Mouse (Mus musculus) embryonic facial prominence, embryonic 11.5 days (tissue): ENCODE measurements around the gene Cfap46. TPM values are rescaled to one million over a fixed set of nuclear protein-coding genes. Genes with fewer than 3 reads are reported as not detected.

Experiments
- ATAC-seq: fragments of 200-750 bp; cut with Nextera tagmentation; replicated peaks from 2 replicates; pipeline ENCODE4 v1.8.0; 2017; ENCODE audit warnings: low read depth; ENCODE audit not compliant: insufficient number of reproducible peaks, low FRiP score, low TSS enrichment
- DNase-seq: peaks from one replicate; pipeline ENCODE4 v3.0.0-alpha.2; 2015; ENCODE audit warnings: low spot score
- H3K27ac ChIP-seq: fragments of 300-500 bp; sonication (generic); replicated peaks from 2 replicates; pipeline ENCODE4 v1.5.1; 2014; ENCODE audit warnings: mild to moderate bottlenecking, low read depth, low read length, control low read depth
- H3K27me3 ChIP-seq: fragments of 300-500 bp; sonication (generic); 2 replicates; pipeline ENCODE4 v1.6.1; 2014; ENCODE audit warnings: mild to moderate bottlenecking, low read length, moderate library complexity, mixed read lengths; ENCODE audit not compliant: control insufficient read depth, insufficient read depth
- H3K36me3 ChIP-seq: fragments of 300-500 bp; sonication (generic); replicated peaks from 2 replicates; pipeline ENCODE4 v1.6.1; 2014; ENCODE audit warnings: low read depth, mild to moderate bottlenecking, low read length, moderate library complexity, mixed read lengths; ENCODE audit not compliant: control insufficient read depth, insufficient read depth
- H3K4me1 ChIP-seq: fragments of 300-500 bp; sonication (generic); 2 replicates; pipeline ENCODE4 v1.6.1; 2014; ENCODE audit warnings: low read length, mixed read lengths; ENCODE audit not compliant: control insufficient read depth, insufficient read depth
- H3K4me2 ChIP-seq: fragments of 300-500 bp; sonication (generic); 2 replicates; pipeline ENCODE4 v1.6.1; 2014; ENCODE audit warnings: low read depth, mild to moderate bottlenecking, control low read depth, low read length, moderate library complexity
- H3K4me3 ChIP-seq: fragments of 300-500 bp; sonication (generic); 2 replicates; pipeline ENCODE4 v1.5.1; 2014; ENCODE audit warnings: low read depth, low read length, control low read depth
- H3K9ac ChIP-seq: fragments of 300-500 bp; sonication (generic); replicated peaks from 2 replicates; pipeline ENCODE4 v1.6.1; 2014; ENCODE audit warnings: mild to moderate bottlenecking, control low read depth, low read length
- H3K9me3 ChIP-seq: fragments of 300-500 bp; sonication (generic); replicated peaks from 2 replicates; pipeline ENCODE4 v1.6.1; 2016; ENCODE audit warnings: mild to moderate bottlenecking, low read length, inconsistent platforms, mixed read lengths; ENCODE audit not compliant: control insufficient read depth
- WGBS: fragments of 180-500 bp; shearing (Covaris S2); extraction: QIAGEN DNeasy Blood & Tissue Kit; methylation state at CpG from one replicate; pipeline ENCODE4 v1.1.7; 2014; 5-methylcytosine and 5-hydroxymethylcytosine counted together
- polyA plus RNA-seq: library from polyadenylated mRNA; unstranded; fragments of >200 nt; fragmentation: Nextera tagmentation; extraction: Ambion mirVana; gene quantifications from 2 replicates; pipeline ENCODE4 v1.2.1, GENCODE M21; 2014

Gene Cfap46
- polyA plus RNA-seq, 1 experiment from 2014 or later = 0.07 TPM

- no peak overlapping the region for H3K9ac ChIP-seq
- H3K9me3 ChIP-seq = no peaks in the 10 kb centered on the region
- no peak overlapping the region for H3K4me3 ChIP-seq
- no peak overlapping the region for H3K27ac ChIP-seq
- H3K4me1 ChIP-seq = no peaks in the 10 kb centered on the region
- H3K27me3 ChIP-seq = peaks cover 12% of the 10 kb centered on the region
- WGBS = 88% methylated on average over 5 of the region's 5 CpGs
- no peaks in the 10 kb centered on the region for H3K36me3 ChIP-seq
- no peak for ATAC-seq
- no peak overlapping the region for H3K4me2 ChIP-seq
- DNase-seq = no peak
Observed at GRCm38 (mm10) chr7:139591311-139591710, 92.3 kb downstream of the Cfap46 start.

- no peak overlapping the region for H3K9ac ChIP-seq
- no peak overlapping the region for H3K4me3 ChIP-seq
- WGBS = 34% methylated on average over 3 of the region's 3 CpGs
- peaks cover 20% of the 10 kb centered on the region for H3K27me3 ChIP-seq
- ATAC-seq (no peak), DNase-seq (peak; percentile 63)
- no peaks in the 10 kb centered on the region for H3K36me3 ChIP-seq
- no peak overlapping the region for H3K27ac ChIP-seq
- H3K9me3 ChIP-seq = no peaks in the 10 kb centered on the region
- no peaks in the 10 kb centered on the region for H3K4me1 ChIP-seq
- H3K4me2 ChIP-seq = no peak overlapping the region
Observed at GRCm38 (mm10) chr7:139590302-139590701, 93.3 kb downstream of the Cfap46 start.

- Histone ChIP-seq H3K9me3 (no peaks in the 10 kb centered on the region), H3K4me2 (no peak overlapping the region), H3K36me3 (no peaks in the 10 kb centered on the region), H3K4me1 (no peaks in the 10 kb centered on the region), H3K27ac (no peak overlapping the region), H3K4me3 (no peak overlapping the region), H3K9ac (no peak overlapping the region), H3K27me3 (peaks cover 38% of the 10 kb centered on the region)
- DNase-seq (no peak), ATAC-seq (no peak)
- WGBS = 51% methylated on average over 7 of the region's 7 CpGs
Observed at GRCm38 (mm10) chr7:139587919-139588318, 95.7 kb downstream of the Cfap46 start.

- H3K36me3 ChIP-seq = no peaks in the 10 kb centered on the region
- peaks cover 64% of the 10 kb centered on the region for H3K27me3 ChIP-seq
- no peak overlapping the region for H3K4me2 ChIP-seq
- no peak overlapping the region; the same call in 1 of the 2 replicates for H3K9ac ChIP-seq
- H3K27ac ChIP-seq = no peak overlapping the region
- H3K4me3 ChIP-seq = no peak overlapping the region
- H3K4me1 ChIP-seq = peaks cover 8% of the 10 kb centered on the region
- WGBS = 2% methylated on average over 29 of the region's 29 CpGs
- ATAC-seq (no peak), DNase-seq (no peak)
- no peaks in the 10 kb centered on the region for H3K9me3 ChIP-seq
Observed at GRCm38 (mm10) chr7:139585183-139585821, 98.3 kb downstream of the Cfap46 start.

GRCm38 (mm10) chr7:139584221-139585175 is 99.1 kb downstream of the Cfap46 start:
- WGBS = under 1% methylated on average over 53 of the region's 53 CpGs
- no peak for ATAC-seq
- H3K9ac ChIP-seq = no peak overlapping the region; the same call in 1 of the 2 replicates

GRCm38 (mm10) chr7:139583094-139583737 is 100.4 kb downstream of the Cfap46 start:
- Histone ChIP-seq H3K36me3 (no peaks in the 10 kb centered on the region), H3K4me2 (no peak overlapping the region)

More at GRCm38 (mm10) chr7:139584221-139585175, 99.1 kb downstream of the Cfap46 start:
- no peaks in the 10 kb centered on the region for H3K36me3 ChIP-seq
- H3K9me3 ChIP-seq = no peaks in the 10 kb centered on the region
- peak; percentile 22 for DNase-seq
- H3K4me1 ChIP-seq = peaks cover 8% of the 10 kb centered on the region
- H3K4me2 ChIP-seq = 0 out of 2 replicates have a peak overlapping the region, but pooled peaks have one; percentile 7
- H3K27ac ChIP-seq = no peak overlapping the region
- H3K27me3 ChIP-seq = peaks cover 72% of the 10 kb centered on the region
- no peak overlapping the region; the same call in 1 of the 2 replicates for H3K4me3 ChIP-seq

GRCm38 (mm10) chr7:139582595-139582994 is 101.0 kb downstream of the Cfap46 start, which contains the start of gene Nkx6-2:
Nkx6-2 (minus strand) TSS chr7:139582797.
- H3K4me3 ChIP-seq = peak within 1 kb of the TSS; percentile 35
- H3K27me3 ChIP-seq = peaks cover 83% of the 10 kb centered on the region
- peak within 1 kb of the TSS; percentile 13 for H3K9ac ChIP-seq
- peaks cover 8% of the 10 kb centered on the region for H3K4me1 ChIP-seq
- peak within 1 kb of the TSS; percentile 61 for H3K4me2 ChIP-seq
- no peaks in the 10 kb centered on the region for H3K9me3 ChIP-seq
- WGBS = under 1% methylated on average over 47 of the region's 56 CpGs
- DNase-seq = peak; percentile 75
- H3K36me3 ChIP-seq = no peaks in the 10 kb centered on the region
- ATAC-seq = peak; percentile 69; the same call in 1 of the 2 replicates
- no peak within 1 kb of the TSS for H3K27ac ChIP-seq

More at GRCm38 (mm10) chr7:139583094-139583737, 100.4 kb downstream of the Cfap46 start:
- Histone ChIP-seq H3K4me1 (peaks cover 8% of the 10 kb centered on the region), H3K27ac (no peak overlapping the region), H3K27me3 (peaks cover 83% of the 10 kb centered on the region), H3K9me3 (no peaks in the 10 kb centered on the region), H3K4me3 (no peak overlapping the region), H3K9ac (no peak overlapping the region)
- 9% methylated on average over 17 of the region's 17 CpGs for WGBS
- DNase-seq (peak; percentile 8), ATAC-seq (no peak)
